8 mouse cellular contexts compared by ENCODE assay signal in the genomic region with DNA sequence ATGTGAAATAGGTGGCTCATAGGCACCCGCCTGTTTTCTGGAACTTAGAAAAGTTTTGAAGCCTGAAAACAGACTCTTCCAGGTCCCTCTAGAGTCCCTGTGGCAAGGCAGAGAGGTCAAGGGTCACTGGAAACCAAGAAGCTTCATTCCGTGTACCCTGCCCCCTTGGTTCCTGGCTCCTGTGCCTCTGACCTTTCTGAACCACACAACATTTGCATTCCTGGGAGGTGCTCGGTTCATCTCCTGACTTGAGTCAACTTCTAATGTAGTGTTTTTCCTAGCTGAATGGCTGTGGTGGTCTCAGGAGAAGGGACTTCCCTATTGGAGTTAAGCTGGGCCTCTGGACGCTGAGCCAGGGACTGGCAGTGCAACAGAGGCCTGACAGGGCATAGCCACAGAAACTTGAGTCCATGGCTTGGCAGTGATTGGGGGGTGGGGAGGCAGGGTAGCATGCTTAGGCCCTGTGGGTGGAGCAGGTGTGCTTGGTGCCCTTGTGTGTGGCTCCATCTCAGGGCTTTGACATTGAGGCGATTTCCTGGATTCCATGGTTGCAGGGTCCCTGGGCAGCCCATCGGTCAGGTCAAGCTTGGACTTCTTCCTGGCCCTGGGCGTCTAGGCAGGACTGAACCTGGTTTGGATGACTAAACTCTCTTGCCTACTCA. TPM values are rescaled to one million over a fixed set of nuclear protein-coding genes. Genes with fewer than 3 reads are reported as not detected.
DNase-seq lines count a peak whose midpoint lies in the region; ATAC-seq and TF ChIP-seq lines count a peak whose summit lies in the region.

No protein-coding gene starts in this region.

- peak overlapping the region; percentile 81 for H3K4me3 ChIP-seq in heart, embryonic 15.5 days
- peak overlapping the region; percentile 97 for H3K4me3 ChIP-seq in cortical plate, adult 2 months (ENCODE audit: insufficient read depth, low read length)
- peak overlapping the region; percentile 90 for H3K4me3 ChIP-seq in hindbrain, embryonic 16.5 days (ENCODE audit: low read length)
- H3K4me3 ChIP-seq in liver, embryonic 16.5 days (ENCODE audit: low read depth, low read length) = peak overlapping the region; percentile 87

- peaks cover 32% of the 10 kb centered on the region for H3K4me1 ChIP-seq in heart, embryonic 15.5 days (replicated peaks)
- H3K4me1 ChIP-seq in cortical plate, adult 2 months (ENCODE audit: control insufficient read depth, insufficient read depth, low read length) = peaks cover 18% of the 10 kb centered on the region
- peaks cover 38% of the 10 kb centered on the region for H3K4me1 ChIP-seq in hindbrain, embryonic 16.5 days (ENCODE audit: control insufficient read depth, insufficient read depth, low read depth, low read length)
- peaks cover 33% of the 10 kb centered on the region for H3K4me1 ChIP-seq in liver, embryonic 16.5 days (ENCODE audit: control insufficient read depth, low read depth, low read length)

- H3K27me3 ChIP-seq in heart, embryonic 15.5 days = no peaks in the 10 kb centered on the region
- no peaks in the 10 kb centered on the region for H3K27me3 ChIP-seq in hindbrain, embryonic 16.5 days (replicated peaks; ENCODE audit: control insufficient read depth, insufficient read depth, low read length)
- H3K27me3 ChIP-seq in liver, embryonic 16.5 days (ENCODE audit: control insufficient read depth, insufficient read depth, low read depth, low read length) = no peaks in the 10 kb centered on the region

- 66% methylated on average over 7 of the region's 7 CpGs for WGBS in heart, embryonic 15.5 days
- WGBS in hindbrain, embryonic 16.5 days = 55% methylated on average over 7 of the region's 7 CpGs
- WGBS in liver, embryonic 16.5 days (ENCODE audit: insufficient replicate concordance) = 49% methylated on average over 7 of the region's 7 CpGs

- H3K9ac ChIP-seq in heart, embryonic 15.5 days = peak overlapping the region; percentile 83; the same call in 1 of the 2 replicates
- H3K9ac ChIP-seq in hindbrain, embryonic 16.5 days (ENCODE audit: low read depth, low read length) = peak overlapping the region; percentile 99
- peak overlapping the region; percentile 95 for H3K9ac ChIP-seq in liver, embryonic 16.5 days (ENCODE audit: low read depth, low read length)

- no peak for ATAC-seq in heart, embryonic 15.5 days (replicated peaks; ENCODE audit: insufficient number of reproducible peaks, insufficient read depth, low FRiP score, low read depth)
- no peak for ATAC-seq in hindbrain, embryonic 16.5 days
- ATAC-seq in liver, embryonic 16.5 days (ENCODE audit: low read depth) = no peak

- peak overlapping the region; percentile 88 for H3K4me2 ChIP-seq in heart, embryonic 15.5 days
- peak overlapping the region; percentile 93 for H3K4me2 ChIP-seq in hindbrain, embryonic 16.5 days (ENCODE audit: low read length)
- peak overlapping the region; percentile 98 for H3K4me2 ChIP-seq in liver, embryonic 16.5 days (ENCODE audit: low read depth, low read length)

- DNase-seq in heart, postnatal 25 days (ENCODE audit: low spot score) = no peak
- no peak for DNase-seq in right cerebral cortex, postnatal 36 days (ENCODE audit: low spot score in 2 of 2)
- DNase-seq in left cerebral cortex, adult 11 months (ENCODE audit: low spot score) = no peak
- no peak for DNase-seq in c-Kit-positive CD71-positive TER-119-positive erythroid progenitor cells, embryonic 14.5 days (ENCODE audit: low spot score)

- TF ChIP-seq CTCF in cortical plate, adult 2 months (IDR thresholded peaks at IDR 0.05; ENCODE audit: extremely low read depth, insufficient read depth, low read length) = no peak

- intact Hi-C loops in heart, postnatal 25 days (cut with DNase I) = loop anchor here (2.0 to 5.0 kb wide), 2 partner anchors 20 to 94 kb away; partner anchors contain the start of genes Cptp, Ints11 and Ube2j2

- no peak overlapping the region for H3K27ac ChIP-seq in heart, embryonic 15.5 days
- H3K27ac ChIP-seq in cortical plate, adult 2 months (ENCODE audit: insufficient read depth, low read length) = no peak overlapping the region
- no peak overlapping the region for H3K27ac ChIP-seq in hindbrain, embryonic 16.5 days (ENCODE audit: low read depth, low read length)
- H3K27ac ChIP-seq in liver, embryonic 16.5 days (ENCODE audit: low read length) = no peak overlapping the region

- H3K36me3 ChIP-seq in heart, embryonic 15.5 days = no peaks in the 10 kb centered on the region
- peaks cover 2% of the 10 kb centered on the region; the same call in 1 of the 2 replicates for H3K36me3 ChIP-seq in hindbrain, embryonic 16.5 days (ENCODE audit: control insufficient read depth, insufficient read depth, low read length)
- no peaks in the 10 kb centered on the region for H3K36me3 ChIP-seq in liver, embryonic 16.5 days (ENCODE audit: control insufficient read depth, insufficient read depth)

- TF ChIP-seq POLR2A in cortical plate, adult 2 months (IDR thresholded peaks at IDR 0.05; ENCODE audit: extremely low read depth, insufficient read depth, low read length) = no peak

- no peaks in the 10 kb centered on the region for H3K9me3 ChIP-seq in heart, embryonic 15.5 days (replicated peaks)
- no peaks in the 10 kb centered on the region for H3K9me3 ChIP-seq in hindbrain, embryonic 16.5 days (ENCODE audit: control insufficient read depth, low read length)
- H3K9me3 ChIP-seq in liver, embryonic 16.5 days (replicated peaks; ENCODE audit: control insufficient read depth, low read length) = no peaks in the 10 kb centered on the region

RNA-seq across cellular contexts. Expression of gene Dvl1, which starts 1.4 kb away (rescaled TPM):
- 8.1 and 12.2 TPM in 2 replicates for polyA plus RNA-seq in heart, embryonic 15.5 days (2015; fragmentation: Nextera tagmentation; extraction: Ambion mirVana)
- total RNA-seq in heart, postnatal 25 days (2021) = 10 to 100 TPM; 43.3 to 44.3 TPM
- 133 and 145 TPM in 2 replicates for polyA plus RNA-seq in cortical plate, adult 2 months (2012; rRNA removed)
- polyA plus RNA-seq in hindbrain, embryonic 16.5 days (2015; fragmentation: Nextera tagmentation; extraction: Ambion mirVana) = 10.2 and 10.7 TPM in 2 replicates
- 1.9 TPM in 2 replicates for polyA plus RNA-seq in liver, embryonic 16.5 days (2015; fragmentation: Nextera tagmentation; extraction: Ambion mirVana)

RNA-seq across cellular contexts. Expression of gene Mxra8, which starts 9.1 kb away (rescaled TPM):
- polyA plus RNA-seq in heart, embryonic 15.5 days (2015; fragmentation: Nextera tagmentation; extraction: Ambion mirVana) = 72.7 and 91.4 TPM in 2 replicates
- 10 to 100 TPM; 30.5 to 33.0 TPM for total RNA-seq in heart, postnatal 25 days (2021)
- 14.9 and 15.7 TPM in 2 replicates for polyA plus RNA-seq in cortical plate, adult 2 months (2012; rRNA removed)
- 35.7 and 36.5 TPM in 2 replicates for polyA plus RNA-seq in hindbrain, embryonic 16.5 days (2015; fragmentation: Nextera tagmentation; extraction: Ambion mirVana)
- polyA plus RNA-seq in liver, embryonic 16.5 days (2015; fragmentation: Nextera tagmentation; extraction: Ambion mirVana) = 8.2 and 10.2 TPM in 2 replicates

RNA-seq across cellular contexts. Expression of gene Tas1r3, which starts 14.6 kb away (rescaled TPM):
- 0.14 TPM in 2 replicates for polyA plus RNA-seq in heart, embryonic 15.5 days (2015; fragmentation: Nextera tagmentation; extraction: Ambion mirVana)
- under 1 TPM; 0.14 to 0.26 TPM for total RNA-seq in heart, postnatal 25 days (2021)
- polyA plus RNA-seq in cortical plate, adult 2 months (2012; rRNA removed) = 0.17 and 0.23 TPM in 2 replicates
- polyA plus RNA-seq in hindbrain, embryonic 16.5 days (2015; fragmentation: Nextera tagmentation; extraction: Ambion mirVana) = 0.29 and 0.40 TPM in 2 replicates
- polyA plus RNA-seq in liver, embryonic 16.5 days (2015; fragmentation: Nextera tagmentation; extraction: Ambion mirVana) = 0.11 and 0.14 TPM in 2 replicates

RNA-seq across cellular contexts. Expression of gene Aurkaip1, which starts 17.5 kb away (rescaled TPM):
- polyA plus RNA-seq in heart, embryonic 15.5 days (2015; fragmentation: Nextera tagmentation; extraction: Ambion mirVana) = 121 and 124 TPM in 2 replicates
- 100 to 1,000 TPM; 108 to 109 TPM for total RNA-seq in heart, postnatal 25 days (2021)
- 128 and 131 TPM in 2 replicates for polyA plus RNA-seq in cortical plate, adult 2 months (2012; rRNA removed)
- 133 and 143 TPM in 2 replicates for polyA plus RNA-seq in hindbrain, embryonic 16.5 days (2015; fragmentation: Nextera tagmentation; extraction: Ambion mirVana)
- 91.8 and 99.9 TPM in 2 replicates for polyA plus RNA-seq in liver, embryonic 16.5 days (2015; fragmentation: Nextera tagmentation; extraction: Ambion mirVana)

RNA-seq across cellular contexts. Expression of gene Cptp, which starts 20.7 kb away (rescaled TPM):
- 7.8 and 10.3 TPM in 2 replicates for polyA plus RNA-seq in heart, embryonic 15.5 days (2015; fragmentation: Nextera tagmentation; extraction: Ambion mirVana)
- total RNA-seq in heart, postnatal 25 days (2021) = 10 to 100 TPM in 1 of 2 experiments, 1 to 10 TPM in 1; 8.1 to 10.5 TPM
- polyA plus RNA-seq in cortical plate, adult 2 months (2012; rRNA removed) = 19.7 and 21.9 TPM in 2 replicates
- 30.2 and 31.7 TPM in 2 replicates for polyA plus RNA-seq in hindbrain, embryonic 16.5 days (2015; fragmentation: Nextera tagmentation; extraction: Ambion mirVana)
- polyA plus RNA-seq in liver, embryonic 16.5 days (2015; fragmentation: Nextera tagmentation; extraction: Ambion mirVana) = 7.1 and 8.4 TPM in 2 replicates

Comparison
In these comparisons a context has a peak if more than half of its experiments do, and no peak if none do; other contexts are left out.
1. RNA of gene Dvl1, which starts 1.4 kb away (polyA plus RNA-seq): 133 to 145 TPM in cortical plate, adult 2 months; 10.2 to 10.7 TPM in hindbrain, embryonic 16.5 days, 8.1 to 12.2 TPM in heart, embryonic 15.5 days and 1.9 TPM in liver, embryonic 16.5 days; every median in the first group is over 10 times any median in the second.
2. Peak in every context shown above with its lines, with median percentiles within 50 percentile points of each other: H3K4me2 ChIP-seq, H3K4me3 ChIP-seq and H3K9ac ChIP-seq.